Mouse (Mus musculus): ENCODE data around the gene Efcab9.

The Efcab9 gene

GRCm38 (mm10) chr11:32556333-32556990, 24.6 kb upstream of the Efcab9 start:
- no peak for DNase-seq (ENCODE audit: low read depth)

GRCm38 (mm10) chr11:32555103-32555689, 23.3 kb upstream of the Efcab9 start:
- DNase-seq (ENCODE audit: low read depth), result no peak

- DNase-seq (ENCODE audit: low read depth), result no peak
Measured at GRCm38 (mm10) chr11:32554141-32555091, 22.5 kb upstream of the Efcab9 start.

GRCm38 (mm10) chr11:32553311-32554140, 21.6 kb upstream of the Efcab9 start:
- DNase-seq (ENCODE audit: low read depth), result no peak

- DNase-seq (ENCODE audit: low read depth), result peak; percentile 62
Measured at GRCm38 (mm10) chr11:32552401-32553090, 20.7 kb upstream of the Efcab9 start.

- no peak for DNase-seq (ENCODE audit: low read depth)
Measured at GRCm38 (mm10) chr11:32551579-32552297, 19.9 kb upstream of the Efcab9 start.

GRCm38 (mm10) chr11:32551056-32551455, 19.2 kb upstream of the Efcab9 start:
- no peak for DNase-seq (ENCODE audit: low read depth)

- no peak for DNase-seq (ENCODE audit: low read depth)
Measured at GRCm38 (mm10) chr11:32550102-32550501, 18.2 kb upstream of the Efcab9 start.

GRCm38 (mm10) chr11:32549236-32549635, 17.4 kb upstream of the Efcab9 start:
- no peak for DNase-seq (ENCODE audit: low read depth)

- DNase-seq (ENCODE audit: low read depth), result no peak
Measured at GRCm38 (mm10) chr11:32548240-32548639, 16.4 kb upstream of the Efcab9 start.

GRCm38 (mm10) chr11:32547391-32547947, 15.6 kb upstream of the Efcab9 start:
- no peak for DNase-seq (ENCODE audit: low read depth)

- DNase-seq (ENCODE audit: low read depth), result no peak
Measured at GRCm38 (mm10) chr11:32546483-32546882, 14.6 kb upstream of the Efcab9 start.

- DNase-seq (ENCODE audit: low read depth), result no peak
Measured at GRCm38 (mm10) chr11:32545605-32546004, 13.7 kb upstream of the Efcab9 start.

- DNase-seq (ENCODE audit: low read depth), result no peak
Measured at GRCm38 (mm10) chr11:32544497-32544896, 12.6 kb upstream of the Efcab9 start.

- DNase-seq (ENCODE audit: low read depth), result no peak
Measured at GRCm38 (mm10) chr11:32544041-32544440, 12.2 kb upstream of the Efcab9 start.

- DNase-seq (ENCODE audit: low read depth), result no peak
Measured at GRCm38 (mm10) chr11:32542687-32543411, 11.0 kb upstream of the Efcab9 start.

- no peak for DNase-seq (ENCODE audit: low read depth)
Measured at GRCm38 (mm10) chr11:32542181-32542580, 10.3 kb upstream of the Efcab9 start.

GRCm38 (mm10) chr11:32540463-32540862, 8.6 kb upstream of the Efcab9 start:
- DNase-seq (ENCODE audit: low read depth), result no peak

GRCm38 (mm10) chr11:32539717-32540116, 7.8 kb upstream of the Efcab9 start:
- DNase-seq (ENCODE audit: low read depth), result no peak

GRCm38 (mm10) chr11:32538846-32539245, 7.0 kb upstream of the Efcab9 start:
- no peak for DNase-seq (ENCODE audit: low read depth)

Data from NIH3T3 (cell line).